Mouse (Mus musculus): ENCODE measurements around the gene Smyd5.

- TF ChIP-seq CTCF (IDR thresholded peaks at IDR 0.05; ENCODE audit: low read depth, low read length), result no peak
- TF ChIP-seq POLR2A (IDR thresholded peaks at IDR 0.05; ENCODE audit: extremely low read depth, insufficient read depth, low read length), result no peak
Measured at GRCm38 (mm10) chr6:85452411-85452665, 20.5 kb downstream of the Smyd5 start.
